Mouse (Mus musculus) heart, postnatal 25 days (tissue): ENCODE results near the gene Dagla. TPM values are rescaled to one million over a fixed set of nuclear protein-coding genes. Genes with fewer than 3 reads are reported as not detected.

Source experiments
- DNase-seq: peaks from one replicate; pipeline ENCODE4 v3.0.0; 2022; ENCODE audit warnings: low spot score
- intact Hi-C: fragments of 180-260 bp; cut with DNase I; formaldehyde crosslinking; loops from one replicate; pipeline ENCODE4 v1.15.1; 2025
- total RNA-seq, 2 experiments: library from RNA; stranded (reverse); gene quantifications; 2 replicates each; pipeline ENCODE4 v1.2.3; 2021

Dagla gene
- 1 to 10 TPM; 3.2 to 3.3 TPM for total RNA-seq

GRCm38 (mm10) chr19:10304810-10305544 lies at the start of gene Dagla:
Dagla (minus strand) TSS chr19:10304877.
- DNase-seq: peak; percentile 60
- intact Hi-C loops: loop anchor here (1.0 kb wide), 1 partner anchor 40 kb away; no protein-coding TSS in a partner anchor

GRCm38 (mm10) chr19:10352218-10352617 lies 47.5 kb upstream of the Dagla start:
- intact Hi-C loops: no loop called here
- DNase-seq: no peak

- no peak for DNase-seq
- intact Hi-C loops: no loop called here
These were observed 43.1 kb upstream of the Dagla start for GRCm38 (mm10) chr19:10347628-10348273.

GRCm38 (mm10) chr19:10345696-10346095 lies 41.0 kb upstream of the Dagla start:
- intact Hi-C loops: no loop called here
- no peak for DNase-seq

- intact Hi-C loops: no loop called here
These were observed 39.2 kb upstream of the Dagla start for GRCm38 (mm10) chr19:10343866-10344265.

GRCm38 (mm10) chr19:10341817-10342439 lies 37.3 kb upstream of the Dagla start:
- DNase-seq: peak; percentile 24

More at GRCm38 (mm10) chr19:10343866-10344265, 39.2 kb upstream of the Dagla start:
- DNase-seq: no peak

GRCm38 (mm10) chr19:10341152-10341551 lies 36.5 kb upstream of the Dagla start:
- no peak for DNase-seq
- intact Hi-C loops: loop anchor here (2.0 kb wide), 1 partner anchor 50 kb away; no protein-coding TSS in a partner anchor

More at GRCm38 (mm10) chr19:10341817-10342439, 37.3 kb upstream of the Dagla start:
- intact Hi-C loops: loop anchor here (2.0 kb wide), 1 partner anchor 49 kb away; no protein-coding TSS in a partner anchor

GRCm38 (mm10) chr19:10340661-10341060 lies 36.0 kb upstream of the Dagla start:
- intact Hi-C loops: loop anchor here (2.0 kb wide), 1 partner anchor 50 kb away; no protein-coding TSS in a partner anchor
- no peak for DNase-seq

GRCm38 (mm10) chr19:10339271-10339670 lies 34.6 kb upstream of the Dagla start:
- intact Hi-C loops: no loop called here
- DNase-seq: no peak

GRCm38 (mm10) chr19:10338724-10339123 lies 34.0 kb upstream of the Dagla start:
- no peak for DNase-seq
- intact Hi-C loops: no loop called here

- intact Hi-C loops: no loop called here
- DNase-seq: no peak
These were observed 29.8 kb upstream of the Dagla start for GRCm38 (mm10) chr19:10334467-10334866.

- no peak for DNase-seq
- intact Hi-C loops: loop anchor here (1.0 kb wide), 3 partner anchors 103 to 170 kb away; no protein-coding TSS in a partner anchor
These were observed 29.0 kb upstream of the Dagla start for GRCm38 (mm10) chr19:10333545-10334252.

- intact Hi-C loops: no loop called here
These were observed 27.0 kb upstream of the Dagla start for GRCm38 (mm10) chr19:10331706-10332105.

GRCm38 (mm10) chr19:10329033-10329432 lies 24.4 kb upstream of the Dagla start:
- no peak for DNase-seq
- intact Hi-C loops: no loop called here

More at GRCm38 (mm10) chr19:10331706-10332105, 27.0 kb upstream of the Dagla start:
- no peak for DNase-seq

- DNase-seq: no peak
- intact Hi-C loops: no loop called here
These were observed 21.9 kb upstream of the Dagla start for GRCm38 (mm10) chr19:10326609-10327008.

- no peak for DNase-seq
- intact Hi-C loops: no loop called here
These were observed 19.2 kb upstream of the Dagla start for GRCm38 (mm10) chr19:10323860-10324259.

GRCm38 (mm10) chr19:10323362-10323837 lies 18.7 kb upstream of the Dagla start:
- no peak for DNase-seq
- intact Hi-C loops: no loop called here

GRCm38 (mm10) chr19:10317795-10318194 lies 13.1 kb upstream of the Dagla start:
- intact Hi-C loops: no loop called here
- no peak for DNase-seq

GRCm38 (mm10) chr19:10317358-10317757 lies 12.7 kb upstream of the Dagla start:
- no peak for DNase-seq
- intact Hi-C loops: no loop called here

GRCm38 (mm10) chr19:10316956-10317355 lies 12.3 kb upstream of the Dagla start:
- no peak for DNase-seq
- intact Hi-C loops: no loop called here
